Mouse (Mus musculus) G1E (cell line): ENCODE results near the gene Mto1.

Source experiments
- CTCF ChIP-seq: IDR thresholded peaks from 2 replicates; pipeline ENCODE4 v1.5.1; 2012; ENCODE audit warnings: low read depth, low read length, inconsistent platforms, mixed read lengths
- GATA1 ChIP-seq: IDR thresholded peaks from 2 replicates; pipeline ENCODE4 v1.6.1; 2012; ENCODE audit warnings: borderline replicate concordance, low read length, inconsistent platforms, mixed read lengths
- POLR2AphosphoS5 ChIP-seq: IDR thresholded peaks from 2 replicates; pipeline ENCODE4 v1.6.1; 2012; ENCODE audit warnings: low read depth, low read length, inconsistent platforms; ENCODE audit not compliant: insufficient replicate concordance
- TAL1 ChIP-seq: conservative IDR thresholded peaks from 2 replicates; pipeline ENCODE4 v1.6.1; 2012; ENCODE audit warnings: low read depth, low read length, inconsistent platforms, mixed read lengths

- TF ChIP-seq GATA1 = no peak
- TF ChIP-seq CTCF = no peak
- no peak for TF ChIP-seq TAL1
- no peak for TF ChIP-seq POLR2AphosphoS5
Measured at GRCm38 (mm10) chr9:78521689-78522088, 73.7 kb downstream of the Mto1 start.
